Mouse (Mus musculus) retina, postnatal 7 days (tissue): ENCODE measurements at regions not wholly inside any gene's neighbourhood (a gene's known extent, or its start where the extent isn't known, plus 50 kb on each side); places are given as distances from the start of the nearest gene placed in this dataset.

Source experiments
- DNase-seq: peaks from one replicate; pipeline ENCODE4 v3.0.0-alpha.2; 2012; ENCODE audit warnings: low read depth, low spot score

GRCm38 (mm10) chr3:52802324-52802723 is 214.7 kb downstream of the Cog6 start:
- DNase-seq, result no peak

GRCm38 (mm10) chr3:52801446-52801845 is 215.6 kb downstream of the Cog6 start:
- DNase-seq, result no peak

- no peak for DNase-seq
Measured at GRCm38 (mm10) chr3:52800673-52801072, 216.4 kb downstream of the Cog6 start.

GRCm38 (mm10) chr3:52797801-52798200 is 219.2 kb downstream of the Cog6 start:
- no peak for DNase-seq

GRCm38 (mm10) chr3:52797164-52797563 is 219.9 kb downstream of the Cog6 start:
- no peak for DNase-seq

- DNase-seq, result no peak
Measured at GRCm38 (mm10) chr3:52794218-52794617, 222.8 kb downstream of the Cog6 start.

GRCm38 (mm10) chr3:52792801-52793200 is 224.2 kb downstream of the Cog6 start:
- no peak for DNase-seq

- no peak for DNase-seq
Measured at GRCm38 (mm10) chr3:52792121-52792520, 224.9 kb downstream of the Cog6 start.

GRCm38 (mm10) chr3:52790942-52791341 is 226.1 kb downstream of the Cog6 start:
- DNase-seq, result no peak

GRCm38 (mm10) chr3:52787964-52788760 is 228.9 kb downstream of the Cog6 start:
- no peak for DNase-seq

- no peak for DNase-seq
Measured at GRCm38 (mm10) chr3:52785595-52785994, 231.4 kb downstream of the Cog6 start.

GRCm38 (mm10) chr3:52784476-52784875 is 232.6 kb downstream of the Cog6 start:
- DNase-seq, result no peak

GRCm38 (mm10) chr3:52782576-52782975 is 234.5 kb downstream of the Cog6 start:
- no peak for DNase-seq

- no peak for DNase-seq
Measured at GRCm38 (mm10) chr3:52781521-52781920, 235.5 kb downstream of the Cog6 start.

GRCm38 (mm10) chr3:52780356-52780755 is 236.7 kb downstream of the Cog6 start:
- DNase-seq, result no peak

GRCm38 (mm10) chr3:52775875-52776274 is 241.2 kb downstream of the Cog6 start:
- no peak for DNase-seq

- DNase-seq, result no peak
Measured at GRCm38 (mm10) chr3:52775156-52775555, 241.9 kb downstream of the Cog6 start.

- no peak for DNase-seq
Measured at GRCm38 (mm10) chr3:52774734-52775133, 242.3 kb downstream of the Cog6 start.

- DNase-seq, result no peak
Measured at GRCm38 (mm10) chr3:52767276-52767675, 249.8 kb downstream of the Cog6 start.

- DNase-seq, result no peak
Measured at GRCm38 (mm10) chr3:52766841-52767240, 250.2 kb downstream of the Cog6 start.

GRCm38 (mm10) chr3:52764166-52764565 is 252.9 kb downstream of the Cog6 start:
- DNase-seq, result no peak

GRCm38 (mm10) chr3:52763660-52764059 is 253.4 kb downstream of the Cog6 start:
- DNase-seq, result no peak

- no peak for DNase-seq
Measured at GRCm38 (mm10) chr3:52762549-52762948, 254.5 kb downstream of the Cog6 start.

- no peak for DNase-seq
Measured at GRCm38 (mm10) chr3:52759846-52760245, 257.2 kb downstream of the Cog6 start.
